Mouse (Mus musculus): ENCODE measurements around the gene Xpo4.

Xpo4 gene

GRCm38 (mm10) chr14:57536820-57537219 lies 128.4 kb downstream of the Xpo4 start:
- DNase-seq (ENCODE audit: low spot score), result no peak

GRCm38 (mm10) chr14:57535646-57536045 lies 129.6 kb downstream of the Xpo4 start:
- peak; percentile 49 for DNase-seq (ENCODE audit: low spot score)

GRCm38 (mm10) chr14:57534961-57535360 lies 130.3 kb downstream of the Xpo4 start:
- peak; percentile 13 for DNase-seq (ENCODE audit: low spot score)

- no peak for DNase-seq (ENCODE audit: low spot score)
Measured at GRCm38 (mm10) chr14:57534346-57534745, 130.9 kb downstream of the Xpo4 start.

- DNase-seq (ENCODE audit: low spot score), result no peak
Measured at GRCm38 (mm10) chr14:57533841-57534240, 131.4 kb downstream of the Xpo4 start.

- peak; percentile 57 for DNase-seq (ENCODE audit: low spot score)
Measured at GRCm38 (mm10) chr14:57533214-57533613, 132.0 kb downstream of the Xpo4 start.

GRCm38 (mm10) chr14:57532577-57532976 lies 132.7 kb downstream of the Xpo4 start:
- no peak for DNase-seq (ENCODE audit: low spot score)

- no peak for DNase-seq (ENCODE audit: low spot score)
Measured at GRCm38 (mm10) chr14:57529786-57530515, 135.3 kb downstream of the Xpo4 start.

GRCm38 (mm10) chr14:57529086-57529785 lies 136.0 kb downstream of the Xpo4 start:
- no peak for DNase-seq (ENCODE audit: low spot score)

- no peak for DNase-seq (ENCODE audit: low spot score)
Measured at GRCm38 (mm10) chr14:57527598-57527997, 137.6 kb downstream of the Xpo4 start.
